Mouse (Mus musculus): ENCODE results near the gene Wwp2.

GRCm38 (mm10) chr8:107411391-107411790, 24.8 kb upstream of the Wwp2 start:
- TF ChIP-seq CTCF (IDR thresholded peaks at IDR 0.05; ENCODE audit: borderline replicate concordance, extremely low read depth, insufficient read depth, insufficient read length) (peak; percentile 75; the same call in 1 of the 2 replicates), POLR2A (IDR thresholded peaks at IDR 0.05; ENCODE audit: borderline replicate concordance, extremely low read depth, insufficient read depth, insufficient read length, poor library complexity, severe bottlenecking) (no peak)

All from brain, embryonic 14.5 days (tissue).